8 mouse cellular contexts compared by ENCODE assay signal in the genomic region with DNA sequence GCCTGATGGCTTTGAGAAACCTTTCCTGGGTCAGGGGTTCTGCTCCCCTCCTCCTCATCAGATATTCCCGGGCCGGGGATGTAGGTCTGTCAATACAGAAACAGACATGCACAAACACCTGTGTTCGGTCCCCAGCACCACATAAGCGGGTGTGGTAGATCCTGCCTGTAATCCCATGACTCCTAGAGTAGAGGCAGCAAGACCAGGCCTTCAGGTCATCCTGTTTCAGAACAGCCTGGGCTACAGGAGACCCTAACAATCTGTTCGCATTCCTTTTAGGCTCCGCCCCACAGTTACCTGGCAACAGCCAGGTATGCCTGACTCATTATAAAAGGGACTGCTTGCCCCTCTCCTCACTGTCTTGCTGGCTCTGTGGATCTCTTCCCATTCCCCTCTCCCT. TPM values are rescaled to one million over a fixed set of nuclear protein-coding genes. Genes with fewer than 3 reads are reported as not detected.
DNase-seq lines count a peak whose midpoint lies in the region; ATAC-seq and TF ChIP-seq lines count a peak whose summit lies in the region.

No protein-coding gene starts in this region.

- no peak for TF ChIP-seq EP300 in MEL (IDR thresholded peaks at IDR 0.05; ENCODE audit: low read depth in 1 of 2, low read length in 2 of 2)

- H3K4me2 ChIP-seq in heart, embryonic 11.5 days: peak overlapping the region; percentile 97
- H3K4me2 ChIP-seq in midbrain, embryonic 12.5 days (replicated peaks): peak overlapping the region; percentile 89

- no peak for TF ChIP-seq POLR2A in MEL (IDR thresholded peaks at IDR 0.05; ENCODE audit: control insufficient read depth in 1 of 2, insufficient read depth in 1 of 2, low read depth in 1 of 2, low read length in 2 of 2, poor library complexity in 1 of 2)

- WGBS in heart, embryonic 11.5 days (ENCODE audit: insufficient replicate concordance): 30% methylated on average over 6 of the region's 6 CpGs
- 24% methylated on average over 6 of the region's 6 CpGs for WGBS in hindbrain, embryonic 10.5 days
- WGBS in midbrain, embryonic 12.5 days: 23% methylated on average over 6 of the region's 6 CpGs

- no peaks in the 10 kb centered on the region for H3K36me3 ChIP-seq in heart, embryonic 11.5 days (ENCODE audit: control insufficient read depth, insufficient read depth, low read length)
- H3K36me3 ChIP-seq in MEL (ENCODE audit: control insufficient read depth in 1 of 2, insufficient read depth in 2 of 2, low read length in 2 of 2): peaks cover 0 to 37% of the 10 kb centered on the region in 2 experiments; a peak in 2 of 4 replicates
- H3K36me3 ChIP-seq in hindbrain, embryonic 10.5 days: no peaks in the 10 kb centered on the region
- H3K36me3 ChIP-seq in midbrain, embryonic 12.5 days: no peaks in the 10 kb centered on the region

- H3K4me1 ChIP-seq in heart, embryonic 11.5 days (ENCODE audit: control insufficient read depth, insufficient read depth, low read length): peaks cover 6% of the 10 kb centered on the region; the same call in 1 of the 2 replicates
- peaks cover 16 to 39% of the 10 kb centered on the region in 2 experiments for H3K4me1 ChIP-seq in MEL (ENCODE audit: control insufficient read depth in 1 of 2, insufficient read depth in 2 of 2, low read length in 2 of 2)
- H3K4me1 ChIP-seq in hindbrain, embryonic 10.5 days (replicated peaks): peaks cover 22% of the 10 kb centered on the region
- H3K4me1 ChIP-seq in midbrain, embryonic 12.5 days: peaks cover 15% of the 10 kb centered on the region

- no peak for TF ChIP-seq RAD21 in MEL (IDR thresholded peaks at IDR 0.05; ENCODE audit: low read depth, low read length)

- no peaks in the 10 kb centered on the region for H3K9me3 ChIP-seq in heart, embryonic 11.5 days (replicated peaks; ENCODE audit: control insufficient read depth, low read length)
- H3K9me3 ChIP-seq in MEL (replicated peaks; ENCODE audit: insufficient read depth, low read length): no peaks in the 10 kb centered on the region
- no peaks in the 10 kb centered on the region for H3K9me3 ChIP-seq in hindbrain, embryonic 10.5 days
- no peaks in the 10 kb centered on the region for H3K9me3 ChIP-seq in midbrain, embryonic 12.5 days

- intact Hi-C loops in heart, postnatal 14 days (cut with DNase I): no loop called here
- intact Hi-C loops in left cerebral cortex, postnatal 25 days (cut with DNase I): no loop called here

- ATAC-seq in heart, embryonic 11.5 days (replicated peaks; ENCODE audit: insufficient number of reproducible peaks, low FRiP score, low TSS enrichment): no peak; the same call in 1 of the 2 replicates
- no peak; the same call in 1 of the 2 replicates for ATAC-seq in midbrain, embryonic 12.5 days (ENCODE audit: low FRiP score, low read depth)

- H3K27ac ChIP-seq in heart, embryonic 11.5 days (ENCODE audit: low read depth, low read length): no peak overlapping the region
- H3K27ac ChIP-seq in MEL (ENCODE audit: control insufficient read depth, low read depth, low read length): no peak overlapping the region
- H3K27ac ChIP-seq in hindbrain, embryonic 10.5 days: peak overlapping the region; percentile 89; the same call in 1 of the 2 replicates
- H3K27ac ChIP-seq in midbrain, embryonic 12.5 days (replicated peaks): no peak overlapping the region

- peak overlapping the region; percentile 72 for H3K9ac ChIP-seq in heart, embryonic 11.5 days (ENCODE audit: low read depth, low read length)
- H3K9ac ChIP-seq in MEL (ENCODE audit: control insufficient read depth, low read depth, low read length, poor library complexity, severe bottlenecking): peak overlapping the region; percentile 84
- peak overlapping the region; percentile 68 for H3K9ac ChIP-seq in midbrain, embryonic 12.5 days (replicated peaks)

- peak overlapping the region; percentile 51 for H3K4me3 ChIP-seq in heart, embryonic 11.5 days (ENCODE audit: low read depth, low read length)
- peak overlapping the region; percentile 66 to 84 for H3K4me3 ChIP-seq in MEL (ENCODE audit: control insufficient read depth in 1 of 2, insufficient read depth in 1 of 2, low read depth in 2 of 2, low read length in 2 of 2)
- peak overlapping the region; percentile 73 for H3K4me3 ChIP-seq in hindbrain, embryonic 10.5 days
- H3K4me3 ChIP-seq in midbrain, embryonic 12.5 days: peak overlapping the region; percentile 54

- TF ChIP-seq CTCF in MEL (IDR thresholded peaks at IDR 0.05 in 2 of 3, conservative IDR thresholded peaks at IDR 0.05 in 1 of 3; ENCODE audit: control insufficient read depth in 1 of 3, insufficient read depth in 1 of 3, low read depth in 2 of 3, low read length in 3 of 3, poor library complexity in 1 of 3, severe bottlenecking in 1 of 3): no peak

- H3K27me3 ChIP-seq in heart, embryonic 11.5 days (ENCODE audit: control insufficient read depth, insufficient read depth, low read length): peaks cover 34% of the 10 kb centered on the region
- no peaks in the 10 kb centered on the region for H3K27me3 ChIP-seq in MEL (ENCODE audit: control insufficient read depth in 1 of 2, insufficient read depth in 2 of 2, low read length in 2 of 2)
- peaks cover 70% of the 10 kb centered on the region for H3K27me3 ChIP-seq in hindbrain, embryonic 10.5 days (ENCODE audit: insufficient read depth, poor library complexity, severe bottlenecking)
- H3K27me3 ChIP-seq in midbrain, embryonic 12.5 days: peaks cover 51% of the 10 kb centered on the region

- DNase-seq in heart, postnatal 14 days: no peak
- DNase-seq in MEL (ENCODE audit: low read depth, low spot score): no peak
- DNase-seq in hindbrain, embryonic 10.5 days (ENCODE audit: low spot score): no peak
- no peak for DNase-seq in ovary, postnatal 36 days (ENCODE audit: low spot score)
- DNase-seq in left cerebral cortex, postnatal 25 days (ENCODE audit: low spot score in 2 of 2): no peak
- no peak for DNase-seq in right cerebral cortex, postnatal 36 days (ENCODE audit: low spot score in 2 of 2)

- peaks cover 8% of the 10 kb centered on the region for H3K79me2 ChIP-seq in MEL (ENCODE audit: control insufficient read depth, insufficient read depth, low read length, poor library complexity)

TF ChIP-seq in MEL, 35 proteins besides CTCF, POLR2A, EP300 and RAD21:
- 0 out of 2 replicates have a peak, but pooled peaks have one; percentile 19 for TF ChIP-seq MAX (IDR thresholded peaks at IDR 0.05; ENCODE audit: low read length)
- no peak for TF ChIP-seq ZNF384 (IDR thresholded peaks at IDR 0.05; ENCODE audit: low read depth, low read length)
- TF ChIP-seq ZKSCAN1 (IDR thresholded peaks at IDR 0.05; ENCODE audit: low read depth, low read length): no peak
TF ChIP-seq in MEL: peak in this region for 1.

RNA-seq across cellular contexts. Expression of gene 2310034G01Rik, which starts 0.6 kb away (rescaled TPM):
- polyA plus RNA-seq in heart, embryonic 11.5 days (2014; fragmentation: Nextera tagmentation; extraction: Ambion mirVana): 0.90 and 1.0 TPM in 2 replicates
- under 1 TPM; 0.22 to 0.48 TPM for total RNA-seq in heart, postnatal 14 days (2021)
- total RNA-seq in MEL (2012; rRNA removed): 0.50 and 0.78 TPM in 2 replicates
- polyA plus RNA-seq in MEL (2012; ENCODE audit: insufficient read depth in 1 of 2, insufficient read length in 2 of 2, low read depth in 1 of 2, low replicate concordance in 2 of 2, missing spikeins in 1 of 2): under 1 TPM in 1 of 2 experiments, not detected in 1; 0.95 TPM
- polyA plus RNA-seq in hindbrain, embryonic 10.5 days (2016; fragmentation: Nextera tagmentation; extraction: Ambion mirVana): 1.1 and 1.4 TPM in 2 replicates
- polyA plus RNA-seq in midbrain, embryonic 12.5 days (2016; fragmentation: Nextera tagmentation; extraction: Ambion mirVana): 1.4 TPM in 2 replicates
- total RNA-seq in left cerebral cortex, postnatal 25 days (2021): 1 to 10 TPM in 1 of 2 experiments, under 1 TPM in 1; 0.94 to 1.2 TPM

RNA-seq across cellular contexts. Expression of gene Mfsd13a, which starts 8.6 kb away (rescaled TPM):
- 3.1 and 4.0 TPM in 2 replicates for polyA plus RNA-seq in heart, embryonic 11.5 days (2014; fragmentation: Nextera tagmentation; extraction: Ambion mirVana)
- total RNA-seq in heart, postnatal 14 days (2021): 1 to 10 TPM; 2.9 to 3.6 TPM
- 4.7 and 5.5 TPM in 2 replicates for total RNA-seq in MEL (2012; rRNA removed)
- polyA plus RNA-seq in MEL (2012; ENCODE audit: insufficient read depth in 1 of 2, insufficient read length in 2 of 2, low read depth in 1 of 2, low replicate concordance in 2 of 2, missing spikeins in 1 of 2): 10 to 100 TPM in 1 of 2 experiments, not detected in 1; 45.9 TPM
- 10.0 and 11.9 TPM in 2 replicates for polyA plus RNA-seq in hindbrain, embryonic 10.5 days (2016; fragmentation: Nextera tagmentation; extraction: Ambion mirVana)
- 6.5 and 7.1 TPM in 2 replicates for polyA plus RNA-seq in midbrain, embryonic 12.5 days (2016; fragmentation: Nextera tagmentation; extraction: Ambion mirVana)
- total RNA-seq in left cerebral cortex, postnatal 25 days (2021): 10 to 100 TPM; 24.1 to 28.1 TPM

RNA-seq across cellular contexts. Expression of gene Cuedc2, which starts 11.0 kb away (rescaled TPM):
- polyA plus RNA-seq in heart, embryonic 11.5 days (2014; fragmentation: Nextera tagmentation; extraction: Ambion mirVana): 124 and 139 TPM in 2 replicates
- total RNA-seq in heart, postnatal 14 days (2021): 10 to 100 TPM; 88.0 to 89.6 TPM
- 270 and 302 TPM in 2 replicates for total RNA-seq in MEL (2012; rRNA removed)
- polyA plus RNA-seq in MEL (2012; ENCODE audit: insufficient read depth in 1 of 2, insufficient read length in 2 of 2, low read depth in 1 of 2, low replicate concordance in 2 of 2, missing spikeins in 1 of 2): 100 to 1,000 TPM; 251 to 297 TPM
- 260 and 279 TPM in 2 replicates for polyA plus RNA-seq in hindbrain, embryonic 10.5 days (2016; fragmentation: Nextera tagmentation; extraction: Ambion mirVana)
- polyA plus RNA-seq in midbrain, embryonic 12.5 days (2016; fragmentation: Nextera tagmentation; extraction: Ambion mirVana): 228 and 237 TPM in 2 replicates
- 100 to 1,000 TPM; 174 to 185 TPM for total RNA-seq in left cerebral cortex, postnatal 25 days (2021)

RNA-seq across cellular contexts. Expression of gene Fbxl15, which starts 21.6 kb away (rescaled TPM):
- 9.6 and 9.7 TPM in 2 replicates for polyA plus RNA-seq in heart, embryonic 11.5 days (2014; fragmentation: Nextera tagmentation; extraction: Ambion mirVana)
- total RNA-seq in heart, postnatal 14 days (2021): 1 to 10 TPM; 5.5 to 6.9 TPM
- total RNA-seq in MEL (2012; rRNA removed): 12.1 and 12.7 TPM in 2 replicates
- 10 to 100 TPM in 1 of 2 experiments, not detected in 1; 13.2 TPM for polyA plus RNA-seq in MEL (2012; ENCODE audit: insufficient read depth in 1 of 2, insufficient read length in 2 of 2, low read depth in 1 of 2, low replicate concordance in 2 of 2, missing spikeins in 1 of 2)
- 23.2 and 28.2 TPM in 2 replicates for polyA plus RNA-seq in hindbrain, embryonic 10.5 days (2016; fragmentation: Nextera tagmentation; extraction: Ambion mirVana)
- 27.6 and 32.6 TPM in 2 replicates for polyA plus RNA-seq in midbrain, embryonic 12.5 days (2016; fragmentation: Nextera tagmentation; extraction: Ambion mirVana)
- 10 to 100 TPM; 28.6 to 29.0 TPM for total RNA-seq in left cerebral cortex, postnatal 25 days (2021)

RNA-seq across cellular contexts. Expression of gene Psd, which starts 22.6 kb away (rescaled TPM):
- polyA plus RNA-seq in heart, embryonic 11.5 days (2014; fragmentation: Nextera tagmentation; extraction: Ambion mirVana): 8.8 and 9.1 TPM in 2 replicates
- 1 to 10 TPM; 1.7 to 1.9 TPM for total RNA-seq in heart, postnatal 14 days (2021)
- 1.9 and 4.5 TPM in 2 replicates for total RNA-seq in MEL (2012; rRNA removed)
- 10 to 100 TPM in 1 of 2 experiments, not detected in 1; 17.2 TPM for polyA plus RNA-seq in MEL (2012; ENCODE audit: insufficient read depth in 1 of 2, insufficient read length in 2 of 2, low read depth in 1 of 2, low replicate concordance in 2 of 2, missing spikeins in 1 of 2)
- 4.5 and 9.7 TPM in 2 replicates for polyA plus RNA-seq in hindbrain, embryonic 10.5 days (2016; fragmentation: Nextera tagmentation; extraction: Ambion mirVana)
- 31.4 and 31.9 TPM in 2 replicates for polyA plus RNA-seq in midbrain, embryonic 12.5 days (2016; fragmentation: Nextera tagmentation; extraction: Ambion mirVana)
- 100 to 1,000 TPM; 588 to 629 TPM for total RNA-seq in left cerebral cortex, postnatal 25 days (2021)
